Mouse (Mus musculus) stomach, postnatal 0 days (tissue): Measurements from ENCODE around the gene Trem3.

Experiments used
- CTCF ChIP-seq: IDR thresholded peaks from 2 replicates; pipeline ENCODE4 v1.5.1; 2016; ENCODE audit warnings: antibody characterized with exemption, low read depth, mild to moderate bottlenecking, moderate library complexity
- EP300 ChIP-seq: optimal IDR thresholded peaks from 2 replicates; pipeline ENCODE3; 2016; ENCODE audit warnings: antibody characterized with exemption

GRCm38 (mm10) chr17:48250631-48251030, 3.1 kb downstream of the Trem3 start:
- TF ChIP-seq CTCF (no peak), EP300 (no peak)
